Mouse (Mus musculus) intestine, embryonic 15.5 days (tissue): Measurements from ENCODE around the gene Cox11. TPM values are rescaled to one million over a fixed set of nuclear protein-coding genes. Genes with fewer than 3 reads are reported as not detected.

ENCODE experiments used
- ATAC-seq: fragments of 200-750 bp; cut with Nextera tagmentation; 2 replicates; pipeline ENCODE4 v1.8.0; 2017; ENCODE audit warnings: moderate TSS enrichment, moderate library complexity
- H3K27ac ChIP-seq: fragments of 300-500 bp; sonication (generic); 2 replicates; pipeline ENCODE4 v1.5.1; 2015; ENCODE audit warnings: mild to moderate bottlenecking, inconsistent platforms
- H3K27me3 ChIP-seq: fragments of 300-500 bp; sonication (generic); replicated peaks from 2 replicates; pipeline ENCODE4 v1.6.1; 2015; ENCODE audit warnings: inconsistent platforms
- H3K36me3 ChIP-seq: fragments of 300-500 bp; sonication (generic); 2 replicates; pipeline ENCODE4 v1.6.1; 2015; ENCODE audit warnings: inconsistent platforms
- H3K4me1 ChIP-seq: fragments of 300-500 bp; sonication (generic); replicated peaks from 2 replicates; pipeline ENCODE4 v1.6.1; 2015; ENCODE audit warnings: inconsistent platforms
- H3K4me2 ChIP-seq: fragments of 300-500 bp; sonication (generic); replicated peaks from 2 replicates; pipeline ENCODE4 v1.6.1; 2015; ENCODE audit warnings: mild to moderate bottlenecking, inconsistent platforms
- H3K4me3 ChIP-seq: fragments of 300-500 bp; sonication (generic); replicated peaks from 2 replicates; pipeline ENCODE4 v1.5.1; 2015; ENCODE audit warnings: inconsistent platforms
- H3K9ac ChIP-seq: fragments of 300-500 bp; sonication (generic); 2 replicates; pipeline ENCODE4 v1.6.1; 2015; ENCODE audit warnings: inconsistent platforms
- H3K9me3 ChIP-seq: fragments of 300-500 bp; sonication (generic); 2 replicates; pipeline ENCODE4 v1.6.1; 2016; ENCODE audit warnings: inconsistent platforms
- WGBS: fragments of 180-500 bp; shearing (Covaris S2); methylation state at CpG from one replicate; pipeline ENCODE4 v1.1.7; 2015; 5-methylcytosine and 5-hydroxymethylcytosine counted together
- polyA plus RNA-seq: library from polyadenylated mRNA; unstranded; fragments of >200 nt; fragmentation: Nextera tagmentation; extraction: Ambion mirVana; gene quantifications from 2 replicates; pipeline ENCODE4 v1.2.1, GENCODE M21; 2015

Cox11 gene
- polyA plus RNA-seq, 1 experiment from 2014 or later = 34.0 TPM

- peak; percentile 28; the same call in 1 of the 2 replicates for ATAC-seq
- 64% methylated on average over 4 of the region's 4 CpGs for WGBS
These were observed 28.9 kb downstream of the Cox11 start for GRCm38 (mm10) chr11:90666916-90667315.

GRCm38 (mm10) chr11:90667325-90667724 is 29.4 kb downstream of the Cox11 start:
- no peak overlapping the region for H3K4me2 ChIP-seq
- no peak overlapping the region for H3K9ac ChIP-seq
- 85% methylated on average over 6 of the region's 6 CpGs for WGBS
- no peaks in the 10 kb centered on the region for H3K27me3 ChIP-seq
- H3K4me3 ChIP-seq = no peak overlapping the region
- H3K27ac ChIP-seq = no peak overlapping the region
- no peaks in the 10 kb centered on the region for H3K36me3 ChIP-seq
- H3K4me1 ChIP-seq = peaks cover 34% of the 10 kb centered on the region
- no peaks in the 10 kb centered on the region for H3K9me3 ChIP-seq
- ATAC-seq = no peak

More at GRCm38 (mm10) chr11:90666916-90667315, 28.9 kb downstream of the Cox11 start:
- Histone ChIP-seq H3K27me3 (no peaks in the 10 kb centered on the region), H3K27ac (peak overlapping the region; percentile 84), H3K9ac (no peak overlapping the region), H3K4me3 (no peak overlapping the region), H3K36me3 (no peaks in the 10 kb centered on the region), H3K4me1 (peaks cover 34% of the 10 kb centered on the region), H3K4me2 (no peak overlapping the region), H3K9me3 (no peaks in the 10 kb centered on the region)

DNA sequence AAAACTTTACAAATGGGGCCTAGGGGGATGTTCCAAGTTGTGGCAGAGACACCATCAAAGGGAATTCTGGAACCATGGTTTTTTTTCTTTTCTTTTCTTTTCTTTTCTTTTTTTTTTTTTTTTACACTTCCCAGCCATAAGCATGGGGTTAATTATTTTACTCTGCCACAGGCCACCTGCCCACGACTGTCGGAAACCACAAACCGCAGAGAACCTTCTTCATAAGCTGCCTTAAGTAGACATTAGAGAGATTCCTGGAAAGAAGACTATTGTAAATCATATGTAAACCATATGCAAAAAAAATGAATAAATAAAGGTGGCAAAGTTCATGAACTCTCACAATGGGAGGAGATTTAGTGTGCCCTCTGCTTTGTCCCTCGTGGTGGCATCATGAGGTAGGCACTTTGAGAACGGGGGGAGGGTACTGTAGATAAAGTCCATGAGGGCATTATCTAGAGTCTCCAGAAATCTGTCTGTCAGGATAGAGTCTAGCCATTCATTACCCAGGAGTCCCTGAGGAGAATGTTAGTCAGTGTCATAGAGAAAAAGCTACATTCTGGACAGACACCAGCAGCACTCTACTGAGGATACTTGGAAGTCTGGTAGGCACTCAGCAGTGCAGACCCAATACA is 37.6 kb downstream of the Cox11 start:
- no peak overlapping the region for H3K9ac ChIP-seq
- H3K36me3 ChIP-seq = no peaks in the 10 kb centered on the region
- no peaks in the 10 kb centered on the region for H3K9me3 ChIP-seq
- ATAC-seq = no peak
- no peak overlapping the region for H3K4me2 ChIP-seq
- no peak overlapping the region for H3K27ac ChIP-seq
- H3K4me1 ChIP-seq = no peaks in the 10 kb centered on the region
- WGBS = 77% methylated on average over 5 of the region's 5 CpGs
- no peak overlapping the region for H3K4me3 ChIP-seq
- H3K27me3 ChIP-seq = no peaks in the 10 kb centered on the region

GRCm38 (mm10) chr11:90677027-90677426 is 39.1 kb downstream of the Cox11 start:
- H3K4me1 ChIP-seq = no peaks in the 10 kb centered on the region
- H3K9ac ChIP-seq = no peak overlapping the region
- no peak overlapping the region for H3K27ac ChIP-seq
- H3K9me3 ChIP-seq = no peaks in the 10 kb centered on the region
- no peaks in the 10 kb centered on the region for H3K36me3 ChIP-seq
- ATAC-seq = no peak
- H3K27me3 ChIP-seq = no peaks in the 10 kb centered on the region
- no peak overlapping the region for H3K4me3 ChIP-seq
- no peak overlapping the region for H3K4me2 ChIP-seq
- WGBS = 90% methylated on average over 7 of the region's 7 CpGs

DNA sequence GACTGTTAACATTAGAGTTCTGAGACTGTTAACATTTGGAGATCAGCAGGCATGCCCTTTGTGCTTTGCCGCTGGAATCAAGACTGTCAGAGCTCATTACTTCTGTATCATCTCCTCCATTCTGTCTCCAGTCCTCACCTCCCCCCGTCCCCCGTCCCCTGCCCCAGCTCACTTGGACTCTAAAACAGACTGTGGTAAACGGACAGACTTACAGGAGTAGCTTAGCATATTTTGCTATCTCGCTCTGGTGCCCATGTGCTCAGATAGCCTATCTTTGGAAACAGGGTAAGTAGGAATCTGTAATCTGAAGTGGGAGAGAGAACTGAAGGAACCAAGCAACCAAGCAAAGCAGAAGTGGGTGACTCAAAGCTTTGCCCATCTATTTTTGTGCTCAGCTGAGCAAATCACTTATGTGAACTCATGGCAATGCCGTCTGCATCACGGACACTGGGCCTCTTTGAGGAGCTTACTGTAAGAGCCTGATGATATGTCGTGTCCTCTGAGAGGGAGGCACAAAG is 39.9 kb downstream of the Cox11 start:
- Histone ChIP-seq H3K27me3 (no peaks in the 10 kb centered on the region), H3K4me3 (no peak overlapping the region), H3K27ac (no peak overlapping the region), H3K36me3 (no peaks in the 10 kb centered on the region), H3K4me1 (no peaks in the 10 kb centered on the region), H3K9me3 (no peaks in the 10 kb centered on the region), H3K9ac (no peak overlapping the region), H3K4me2 (no peak overlapping the region)
- peak; percentile 21; the same call in 1 of the 2 replicates for ATAC-seq
- 78% methylated on average over 8 of the region's 8 CpGs for WGBS

- peak; percentile 87 for ATAC-seq
- H3K27ac ChIP-seq = no peak overlapping the region
These were observed 40.6 kb downstream of the Cox11 start for GRCm38 (mm10) chr11:90678582-90678981.

GRCm38 (mm10) chr11:90681171-90681570 is 43.2 kb downstream of the Cox11 start:
- Histone ChIP-seq H3K4me1 (no peaks in the 10 kb centered on the region), H3K4me3 (no peak overlapping the region), H3K9ac (no peak overlapping the region), H3K4me2 (no peak overlapping the region), H3K36me3 (0 out of 2 replicates have a peak, but pooled peaks cover 3% of the 10 kb centered on the region), H3K9me3 (no peaks in the 10 kb centered on the region), H3K27me3 (no peaks in the 10 kb centered on the region), H3K27ac (no peak overlapping the region)
- ATAC-seq = no peak

More at GRCm38 (mm10) chr11:90678582-90678981, 40.6 kb downstream of the Cox11 start:
- no peak overlapping the region for H3K4me2 ChIP-seq
- no peaks in the 10 kb centered on the region for H3K27me3 ChIP-seq
- H3K36me3 ChIP-seq = no peaks in the 10 kb centered on the region
- no peaks in the 10 kb centered on the region for H3K4me1 ChIP-seq
- 67% methylated on average over 5 of the region's 5 CpGs for WGBS
- no peaks in the 10 kb centered on the region for H3K9me3 ChIP-seq
- no peak overlapping the region for H3K9ac ChIP-seq
- H3K4me3 ChIP-seq = no peak overlapping the region

GRCm38 (mm10) chr11:90684765-90685164 is 46.8 kb downstream of the Cox11 start:
- Histone ChIP-seq H3K4me2 (no peak overlapping the region), H3K4me1 (0 out of 2 replicates have a peak, but pooled peaks cover 5% of the 10 kb centered on the region), H3K27me3 (no peaks in the 10 kb centered on the region), H3K9me3 (no peaks in the 10 kb centered on the region), H3K36me3 (0 out of 2 replicates have a peak, but pooled peaks cover 3% of the 10 kb centered on the region), H3K4me3 (no peak overlapping the region), H3K27ac (no peak overlapping the region), H3K9ac (no peak overlapping the region)
- WGBS = 67% methylated on average over 6 of the region's 6 CpGs
- ATAC-seq = no peak

GRCm38 (mm10) chr11:90685196-90685595 is 47.2 kb downstream of the Cox11 start:
- Histone ChIP-seq H3K9me3 (no peaks in the 10 kb centered on the region), H3K27ac (no peak overlapping the region), H3K4me2 (no peak overlapping the region), H3K9ac (no peak overlapping the region), H3K4me1 (0 out of 2 replicates have a peak, but pooled peaks cover 5% of the 10 kb centered on the region), H3K36me3 (0 out of 2 replicates have a peak, but pooled peaks cover 3% of the 10 kb centered on the region), H3K4me3 (no peak overlapping the region), H3K27me3 (no peaks in the 10 kb centered on the region)
- WGBS = 83% methylated on average over 6 of the region's 6 CpGs
- no peak for ATAC-seq

GRCm38 (mm10) chr11:90686287-90687025 is 48.5 kb downstream of the Cox11 start:
- Histone ChIP-seq H3K4me2 (peak overlapping the region; percentile 84), H3K27ac (no peak overlapping the region), H3K9me3 (no peaks in the 10 kb centered on the region), H3K36me3 (0 out of 2 replicates have a peak, but pooled peaks cover 3% of the 10 kb centered on the region), H3K27me3 (no peaks in the 10 kb centered on the region), H3K9ac (peak overlapping the region; percentile 66), H3K4me1 (0 out of 2 replicates have a peak, but pooled peaks cover 5% of the 10 kb centered on the region), H3K4me3 (peak overlapping the region; percentile 64)
- 66% methylated on average over 13 of the region's 13 CpGs for WGBS
- peak; percentile 62 for ATAC-seq

GRCm38 (mm10) chr11:90687040-90687439 is 49.1 kb downstream of the Cox11 start:
- WGBS = 1% methylated on average over 17 of the region's 17 CpGs
- H3K4me1 ChIP-seq = 0 out of 2 replicates have a peak, but pooled peaks cover 5% of the 10 kb centered on the region
- H3K9ac ChIP-seq = peak overlapping the region; percentile 66
- peak overlapping the region; percentile 27; the same call in 1 of the 2 replicates for H3K27ac ChIP-seq
- peak overlapping the region; percentile 64 for H3K4me3 ChIP-seq
- no peaks in the 10 kb centered on the region for H3K27me3 ChIP-seq
- H3K36me3 ChIP-seq = 0 out of 2 replicates have a peak, but pooled peaks cover 3% of the 10 kb centered on the region
- H3K4me2 ChIP-seq = peak overlapping the region; percentile 84
- H3K9me3 ChIP-seq = no peaks in the 10 kb centered on the region
- peak; percentile 70 for ATAC-seq
